Mouse (Mus musculus): Measurements from ENCODE around the gene Gm813. TPM values are rescaled to one million over a fixed set of nuclear protein-coding genes. Genes with fewer than 3 reads are reported as not detected.
A peak's percentile ranks its signal among the peaks of the same experiment; 100 is the strongest.

The Gm813 gene
- total RNA-seq, 2 experiments from 2014 or later, result not detected

DNA sequence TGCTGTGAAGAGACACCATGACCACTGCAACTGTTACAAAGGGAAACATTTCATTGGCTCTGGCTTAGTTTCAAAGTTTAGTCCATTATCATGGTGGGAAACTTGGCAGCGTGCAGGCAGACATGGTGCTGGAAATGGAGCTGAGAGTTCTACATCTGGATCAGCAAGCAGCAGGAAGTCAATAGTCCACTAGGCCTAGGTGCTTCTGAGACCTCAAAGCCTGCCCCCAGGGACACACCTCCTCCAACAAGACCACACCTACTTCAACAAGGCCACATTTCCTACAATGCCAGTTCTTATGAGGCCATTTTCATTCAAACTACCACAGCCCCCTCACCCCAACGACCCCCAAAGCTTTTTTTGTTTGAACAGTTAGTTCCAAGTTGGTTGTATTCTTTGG, 13.0 kb upstream of the Gm813 start:
- Histone ChIP-seq H3K27ac (no peak overlapping the region), H3K4me3 (no peak overlapping the region)
- TF ChIP-seq CTCF (conservative IDR thresholded peaks at IDR 0.05), result no peak
- DNase-seq (ENCODE audit: low spot score in 2 of 2), result no peak

DNA sequence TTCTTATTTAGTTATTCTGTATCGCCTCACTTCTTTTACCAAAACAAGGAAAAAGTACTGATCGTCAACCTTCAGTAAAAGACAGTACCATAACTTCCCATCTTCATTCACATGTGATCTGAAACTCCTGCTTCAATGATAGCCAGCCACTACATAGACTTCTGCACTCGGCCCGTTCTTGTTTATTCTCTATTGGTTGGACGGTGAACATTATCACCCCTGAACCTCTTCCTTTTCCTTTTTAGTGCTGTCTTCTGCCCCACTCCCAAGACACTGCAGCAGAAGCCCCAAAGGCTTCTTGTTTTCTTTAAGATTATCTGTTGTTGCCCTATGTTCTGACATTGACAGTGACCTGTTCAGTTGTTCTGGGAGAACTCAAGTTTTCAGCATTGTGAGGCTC, 12.2 kb upstream of the Gm813 start:
- DNase-seq (ENCODE audit: low spot score in 2 of 2), result no peak
- no peak overlapping the region for H3K4me3 ChIP-seq
- no peak for TF ChIP-seq CTCF (conservative IDR thresholded peaks at IDR 0.05)
- no peak overlapping the region for H3K27ac ChIP-seq

DNA sequence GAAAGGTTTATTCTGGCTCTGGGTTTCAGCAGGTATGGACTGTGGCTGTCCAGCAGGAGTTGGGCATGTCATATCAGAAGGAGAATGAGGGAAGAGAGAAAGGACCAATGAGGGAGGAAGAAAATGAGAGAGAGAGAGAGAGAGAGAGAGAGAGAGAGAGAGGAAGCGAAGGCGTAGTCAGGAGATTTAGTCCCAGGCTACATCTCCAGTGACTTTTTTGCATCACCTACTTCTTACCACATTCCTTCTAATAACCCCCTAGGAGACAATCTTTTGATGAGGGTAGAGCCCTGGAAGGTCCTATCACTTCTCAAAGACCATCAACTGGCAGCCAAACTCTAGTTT, 11.5 kb upstream of the Gm813 start:
- no peak overlapping the region for H3K4me3 ChIP-seq
- TF ChIP-seq CTCF (conservative IDR thresholded peaks at IDR 0.05), result no peak
- DNase-seq (ENCODE audit: low spot score in 2 of 2), result no peak
- no peak overlapping the region for H3K27ac ChIP-seq

DNA sequence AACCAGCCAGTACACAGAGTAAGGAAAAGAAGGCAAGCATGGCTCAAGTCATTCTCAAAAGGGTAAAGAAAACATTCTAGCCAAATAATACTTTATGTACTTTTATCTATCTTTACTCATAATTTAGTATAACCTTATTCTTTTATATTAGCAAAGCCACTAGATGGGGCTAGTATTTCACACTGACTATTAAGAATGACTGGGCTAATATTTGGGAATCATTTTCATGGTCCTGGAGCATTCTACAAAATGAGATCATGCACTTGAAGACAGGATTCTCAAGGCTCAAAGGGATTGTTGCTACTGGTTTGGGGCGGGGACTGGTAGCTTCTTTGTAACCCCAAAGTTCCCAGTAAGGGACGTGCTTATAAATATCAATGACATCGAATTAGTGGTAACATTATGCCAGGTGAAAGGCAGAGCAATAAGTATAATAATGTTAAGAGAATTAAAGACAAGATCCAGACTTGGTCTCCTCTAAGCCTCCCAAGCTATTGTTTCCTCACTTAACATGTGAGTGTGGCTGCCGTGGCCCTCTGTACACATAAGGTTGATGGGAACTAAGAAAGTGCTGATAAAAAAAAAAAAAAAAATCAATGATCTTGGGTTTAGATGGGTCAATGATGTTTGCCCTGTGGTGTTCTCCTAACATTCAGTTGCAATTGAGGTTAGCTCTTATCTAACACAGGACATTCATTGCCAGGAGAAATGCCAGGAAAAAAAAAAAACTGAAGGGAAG, 11.0 kb upstream of the Gm813 start:
- DNase-seq (ENCODE audit: low spot score in 2 of 2), result no peak
- H3K4me3 ChIP-seq, result no peak overlapping the region
- TF ChIP-seq CTCF (conservative IDR thresholded peaks at IDR 0.05), result peak; percentile 72

DNA sequence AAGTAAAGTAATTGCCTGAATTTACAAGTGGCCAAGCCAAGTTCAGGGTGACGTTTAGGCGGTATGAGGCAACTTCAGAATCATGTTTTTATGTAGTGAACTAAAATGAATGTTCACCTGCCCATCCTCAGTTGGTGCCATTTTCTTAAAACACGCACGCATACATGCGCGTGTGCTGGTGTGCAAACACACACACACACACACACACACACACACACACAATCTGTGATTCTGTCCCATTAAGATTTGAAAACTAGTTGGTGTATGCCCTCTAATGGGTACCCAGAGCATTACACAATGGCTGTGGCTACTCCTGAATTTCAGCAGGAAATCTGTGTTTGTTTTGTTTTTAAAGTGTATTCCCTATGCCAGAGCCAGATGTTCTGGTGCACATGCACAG, 7.2 kb upstream of the Gm813 start:
- peak; percentile 20 to 56 for DNase-seq (ENCODE audit: low spot score in 2 of 2)
- peak; percentile 92 for TF ChIP-seq CTCF (conservative IDR thresholded peaks at IDR 0.05)
- Histone ChIP-seq H3K4me3 (no peak overlapping the region), H3K27ac (no peak overlapping the region)

More for the DNA sequence above, 11.0 kb upstream of the Gm813 start:
- H3K27ac ChIP-seq, result no peak overlapping the region

DNA sequence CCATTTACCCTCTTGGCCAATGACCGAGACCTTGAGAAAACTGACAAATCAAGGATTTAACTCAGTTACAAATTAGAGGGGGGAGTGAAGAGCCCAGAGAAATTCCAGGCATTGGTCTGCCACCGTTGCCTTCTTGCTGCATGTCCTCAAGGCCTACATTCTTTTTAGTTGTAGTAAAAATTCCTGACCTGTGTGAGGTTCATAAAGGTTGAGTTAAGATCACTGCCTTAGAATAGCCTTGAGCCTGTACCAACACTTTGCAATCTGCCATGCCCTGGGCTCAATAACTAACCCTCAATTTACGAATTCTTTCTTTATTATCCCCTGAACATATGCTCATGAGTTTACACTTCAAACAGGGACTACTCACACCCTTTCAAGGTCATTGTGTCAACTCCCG, 6.3 kb upstream of the Gm813 start:
- no peak for DNase-seq (ENCODE audit: low spot score in 2 of 2)
- no peak overlapping the region for H3K4me3 ChIP-seq
- H3K27ac ChIP-seq, result no peak overlapping the region
- no peak for TF ChIP-seq CTCF (conservative IDR thresholded peaks at IDR 0.05)

DNA sequence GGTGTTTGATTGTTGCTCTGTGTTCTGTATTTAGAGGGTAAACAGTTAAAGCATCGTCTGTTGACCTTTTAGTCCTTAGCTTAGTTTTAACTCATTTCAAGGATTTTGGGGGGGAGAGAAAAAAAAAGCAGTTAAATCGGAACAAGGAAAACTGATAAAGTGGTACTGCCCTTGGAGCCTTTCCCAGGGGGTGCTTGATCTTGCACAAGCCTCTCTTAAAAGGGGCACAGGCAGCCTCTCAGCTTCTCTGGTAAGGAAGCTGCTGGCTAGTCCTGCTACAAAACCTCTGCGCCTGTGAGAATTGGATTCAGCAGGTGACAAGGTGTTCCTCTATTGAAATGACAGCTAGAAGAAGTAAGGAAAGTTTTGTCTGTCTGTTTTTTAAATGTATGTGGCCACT, 5.6 kb upstream of the Gm813 start:
- DNase-seq (ENCODE audit: low spot score in 2 of 2), result no peak

DNA sequence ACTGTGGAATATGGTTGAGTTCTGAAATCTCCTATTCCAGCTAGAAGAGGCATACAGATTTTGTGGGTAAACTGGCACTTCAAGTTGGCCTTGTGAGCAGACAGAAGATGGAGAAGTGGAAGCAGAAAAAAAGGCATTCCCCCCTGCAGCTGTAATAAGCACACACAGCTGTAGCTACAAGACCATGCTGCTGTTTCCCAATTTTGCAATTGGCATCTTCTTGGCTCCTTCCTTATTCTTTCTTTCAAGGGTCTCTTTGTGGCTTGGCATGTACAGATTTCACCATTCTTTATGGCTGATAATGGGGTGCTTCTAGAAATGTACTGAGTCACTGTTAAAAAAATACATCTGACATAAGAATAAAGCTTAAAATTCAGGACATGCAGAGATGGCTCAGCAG, 568 bp upstream of the Gm813 start:
- Histone ChIP-seq H3K27ac (no peak overlapping the region), H3K4me3 (no peak overlapping the region)
- no peak for DNase-seq (ENCODE audit: low spot score in 2 of 2)
- TF ChIP-seq CTCF (conservative IDR thresholded peaks at IDR 0.05), result no peak

More for the DNA sequence above, 5.6 kb upstream of the Gm813 start:
- Histone ChIP-seq H3K4me3 (no peak overlapping the region), H3K27ac (no peak overlapping the region)
- TF ChIP-seq CTCF (conservative IDR thresholded peaks at IDR 0.05), result no peak

DNA sequence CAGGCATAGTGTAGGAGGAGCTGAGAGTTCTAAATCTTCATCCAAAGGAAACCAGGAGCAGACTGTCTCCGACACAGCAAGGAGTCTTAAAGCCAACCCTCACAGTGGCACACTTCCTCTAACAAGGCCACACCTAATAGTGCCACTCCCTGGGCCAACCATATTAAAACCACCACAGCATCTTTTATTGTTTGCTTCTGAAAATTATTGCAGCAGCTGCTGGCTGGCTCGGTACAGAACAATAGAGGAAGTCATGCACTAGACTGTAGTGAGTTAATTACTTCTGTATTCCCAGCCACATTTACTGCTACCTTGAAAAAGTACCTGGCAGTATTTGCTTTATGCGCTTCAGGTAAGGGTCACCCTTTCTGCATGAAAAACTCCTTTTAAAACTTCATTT, 3.8 kb downstream of the Gm813 start:
- TF ChIP-seq CTCF (conservative IDR thresholded peaks at IDR 0.05), result no peak
- Histone ChIP-seq H3K27ac (no peak overlapping the region), H3K4me3 (no peak overlapping the region)
- no peak for DNase-seq (ENCODE audit: low spot score in 2 of 2)

DNA sequence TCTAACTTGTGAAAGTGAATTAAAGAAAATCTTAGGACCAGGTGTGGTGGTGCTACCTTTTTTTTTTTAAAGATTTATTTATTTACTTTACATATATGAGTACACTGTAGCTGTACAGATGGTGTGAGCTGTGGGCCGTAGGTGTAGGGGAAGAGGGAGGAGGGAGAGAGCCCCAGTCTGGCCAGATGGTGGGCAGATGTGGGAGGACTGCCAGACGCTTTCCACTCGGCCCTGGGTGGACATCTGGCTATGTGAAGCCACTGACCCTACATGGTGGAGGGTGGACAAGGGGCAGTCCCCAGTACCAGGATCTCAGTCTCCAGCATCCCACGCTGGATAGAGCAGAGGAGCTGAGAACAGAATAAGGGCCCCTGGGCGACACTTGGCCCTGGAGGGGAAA, 9.7 kb downstream of the Gm813 start:
- no peak overlapping the region for H3K4me3 ChIP-seq

DNA sequence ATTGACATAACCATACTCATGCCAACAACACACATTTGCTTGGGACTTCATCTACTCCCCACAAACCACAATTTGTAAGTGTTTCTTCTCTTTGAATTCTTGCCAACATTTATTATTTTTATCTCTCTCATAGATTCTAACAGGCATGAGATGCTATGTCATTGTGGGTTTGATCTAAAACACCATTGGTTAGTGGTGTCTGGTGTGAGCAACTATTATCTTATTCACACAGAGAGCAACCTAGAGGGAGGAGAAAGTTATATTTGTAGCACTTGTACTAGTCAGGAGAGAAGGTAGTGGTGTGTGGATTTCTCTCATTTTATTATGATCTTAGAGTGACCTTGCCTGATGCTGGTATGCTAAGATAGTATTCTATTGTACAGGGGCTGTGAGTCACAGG, 12.1 kb downstream of the Gm813 start:
- no peak overlapping the region for H3K27ac ChIP-seq
- DNase-seq (ENCODE audit: low spot score in 2 of 2), result no peak

More for the DNA sequence above, 9.7 kb downstream of the Gm813 start:
- no peak for TF ChIP-seq CTCF (conservative IDR thresholded peaks at IDR 0.05)
- H3K27ac ChIP-seq, result no peak overlapping the region
- DNase-seq (ENCODE audit: low spot score in 2 of 2), result no peak

DNA sequence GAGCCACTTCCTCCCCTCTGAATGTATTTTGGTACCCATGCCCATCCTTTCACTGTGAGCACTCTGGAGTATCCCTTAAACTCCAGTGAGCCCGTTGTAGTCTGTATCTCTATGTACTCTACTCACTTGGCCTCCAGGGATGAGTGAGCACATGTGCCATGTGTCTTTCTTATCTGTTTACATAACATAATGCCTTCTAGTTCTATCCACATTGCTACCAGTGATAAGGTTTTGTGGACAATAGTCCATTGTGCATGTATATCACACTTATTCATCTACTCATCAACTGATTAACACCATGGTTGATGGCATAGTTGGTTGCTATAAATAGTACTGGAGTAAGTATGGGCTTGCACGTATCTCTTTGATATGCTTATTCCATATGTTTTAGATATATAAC, 12.9 kb downstream of the Gm813 start:
- Histone ChIP-seq H3K4me3 (no peak overlapping the region), H3K27ac (no peak overlapping the region)
- DNase-seq (ENCODE audit: low spot score in 2 of 2), result no peak
- no peak for TF ChIP-seq CTCF (conservative IDR thresholded peaks at IDR 0.05)

More for the DNA sequence above, 12.1 kb downstream of the Gm813 start:
- H3K4me3 ChIP-seq, result no peak overlapping the region
- TF ChIP-seq CTCF (conservative IDR thresholded peaks at IDR 0.05), result no peak

DNA sequence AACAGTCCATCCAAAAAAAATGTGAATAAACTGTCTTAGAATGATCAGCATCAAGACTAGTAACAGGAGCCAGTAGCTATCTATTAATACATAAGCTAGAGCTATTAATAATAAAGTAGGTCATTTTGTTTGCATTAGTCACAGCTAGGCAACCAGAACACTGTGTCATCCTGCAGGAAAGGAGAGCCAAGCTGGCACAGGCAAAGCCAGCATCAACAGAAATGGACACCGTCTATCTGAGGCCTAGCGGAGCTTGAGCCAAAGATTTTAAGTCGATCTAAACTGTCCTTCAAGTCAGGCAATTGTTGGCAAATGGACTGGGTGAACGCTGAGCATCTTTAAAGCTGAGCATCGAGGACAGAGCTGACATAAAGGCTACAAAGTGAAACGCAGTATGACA, 15.9 kb downstream of the Gm813 start:
- H3K27ac ChIP-seq, result no peak overlapping the region
- TF ChIP-seq CTCF (conservative IDR thresholded peaks at IDR 0.05), result no peak
- DNase-seq (ENCODE audit: low spot score in 2 of 2), result no peak
- H3K4me3 ChIP-seq, result no peak overlapping the region

DNA sequence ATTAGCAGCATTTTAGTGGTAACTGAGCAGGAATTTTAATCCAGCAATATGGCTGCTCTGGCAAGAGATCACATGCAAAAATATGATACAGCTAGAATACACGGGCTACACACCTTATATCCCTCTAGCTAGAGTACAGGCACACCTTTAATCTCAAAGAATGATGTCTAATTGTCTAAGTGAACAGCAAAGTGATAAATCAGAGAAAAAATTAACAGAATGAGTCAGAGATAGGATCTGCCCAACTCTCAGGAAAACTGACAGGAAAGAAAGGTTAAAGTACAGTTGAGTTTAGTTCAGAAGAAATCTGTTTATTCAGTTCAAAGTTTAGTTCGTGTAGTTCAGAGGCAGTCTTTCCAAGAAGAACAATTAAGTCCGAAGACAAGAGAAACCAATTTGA, 25.5 kb downstream of the Gm813 start:
- no peak for TF ChIP-seq CTCF (conservative IDR thresholded peaks at IDR 0.05)

More for the DNA sequence above, 25.5 kb downstream of the Gm813 start:
- no peak for DNase-seq (ENCODE audit: low spot score in 2 of 2)
- Histone ChIP-seq H3K4me3 (no peak overlapping the region), H3K27ac (no peak overlapping the region)
